ENCODE assay signal across 24 mouse cellular contexts in genomic region chr11:96187321-96187720, GRCm38 (mm10). TPM values are rescaled to one million over a fixed set of nuclear protein-coding genes. Genes with fewer than 3 reads are reported as not detected.
"Had no signal": no experiment of that assay in that cellular context is flagged by ENCODE, and none has a peak within 500 bp of the region (broad histone marks: within the 10 kb centered on the region; RNA-seq: fewer than 3 reads in every experiment).

No protein-coding gene starts in this region.

- ATAC-seq: midbrain, embryonic 13.5 days; midbrain, embryonic 16.5 days had no signal

- H3K9ac ChIP-seq: lung, embryonic 14.5 days; midbrain, embryonic 13.5 days; neural tube, embryonic 13.5 days; neural tube, embryonic 15.5 days had no signal

- H3K4me2 ChIP-seq: lung, embryonic 14.5 days; midbrain, embryonic 13.5 days; neural tube, embryonic 13.5 days; neural tube, embryonic 15.5 days had no signal

- H3K4me1 ChIP-seq: midbrain, embryonic 13.5 days; neural tube, embryonic 13.5 days had no signal

- DNase-seq: lung, adult 18-20 months; lung, embryonic 14.5 days; lung, postnatal 10 days; lung, postnatal 4 days; retina, postnatal 1 day; right cerebral cortex, adult 18-20 months; right cerebral cortex, postnatal 25 days; right cerebral cortex, postnatal 4 days; spleen, adult 18-20 months; thymus, adult 18-20 months; thymus, postnatal 14 days; thymus, postnatal 36 days had no signal

- H3K4me3 ChIP-seq: midbrain, embryonic 10.5 days; midbrain, embryonic 13.5 days; myocyte; neural tube, embryonic 13.5 days; neural tube, embryonic 15.5 days had no signal

- H3K27ac ChIP-seq: midbrain, embryonic 10.5 days; midbrain, embryonic 13.5 days; neural tube, embryonic 13.5 days; neural tube, embryonic 15.5 days had no signal

- H3K9me3 ChIP-seq: midbrain, embryonic 13.5 days; neural tube, embryonic 15.5 days had no signal

- H3K36me3 ChIP-seq: midbrain, embryonic 10.5 days; midbrain, embryonic 13.5 days; neural tube, embryonic 13.5 days; neural tube, embryonic 15.5 days had no signal

RNA-seq across cellular contexts. Expression of gene Hoxb13, which starts 6.8 kb away (rescaled TPM):
- total RNA-seq: megakaryocyte, adult 5-6 weeks; megakaryocyte-erythroid progenitor cell, adult 5-6 weeks had no signal
- polyA plus RNA-seq: lung, embryonic 14.5 days; midbrain, embryonic 10.5 days; midbrain, embryonic 13.5 days; midbrain, embryonic 16.5 days; neural tube, embryonic 13.5 days; stomach, embryonic 14.5 days; stomach, embryonic 16.5 days had no signal

RNA-seq across cellular contexts. Expression of gene Ttll6, which starts 53.7 kb away (rescaled TPM):
- total RNA-seq: megakaryocyte, adult 5-6 weeks; megakaryocyte-erythroid progenitor cell, adult 5-6 weeks had no signal
- polyA plus RNA-seq: midbrain, embryonic 10.5 days; myocyte; neural tube, embryonic 11.5 days; neural tube, embryonic 13.5 days; small intestine, adult 2 months had no signal
